Mouse (Mus musculus) adrenal gland, postnatal 14 days (tissue): ENCODE data around the gene Krt5. TPM values are rescaled to one million over a fixed set of nuclear protein-coding genes. Genes with fewer than 3 reads are reported as not detected.
"Not testable (repeated sequence)": the region's sequence is repeated elsewhere in the genome, so short reads cannot be mapped to it uniquely, and the experiment has no call there.

Experiments
- DNase-seq: peaks from one replicate; pipeline ENCODE4 v3.0.0; 2021; ENCODE audit warnings: mixed read lengths
- long read RNA-seq, 2 experiments: library from polyadenylated mRNA; stranded (forward); transcript quantifications; one replicate each; pipeline ENCODE4 v2.0.0; 2021
- total RNA-seq: library from RNA; stranded (reverse); gene quantifications from 2 replicates; pipeline ENCODE4 v1.2.3, GENCODE M21; 2021

Krt5 gene
- total RNA-seq: not detected in 2 replicates
- long read RNA-seq, experiment 1: 0 reads
- long read RNA-seq, experiment 2: 0 reads

DNA sequence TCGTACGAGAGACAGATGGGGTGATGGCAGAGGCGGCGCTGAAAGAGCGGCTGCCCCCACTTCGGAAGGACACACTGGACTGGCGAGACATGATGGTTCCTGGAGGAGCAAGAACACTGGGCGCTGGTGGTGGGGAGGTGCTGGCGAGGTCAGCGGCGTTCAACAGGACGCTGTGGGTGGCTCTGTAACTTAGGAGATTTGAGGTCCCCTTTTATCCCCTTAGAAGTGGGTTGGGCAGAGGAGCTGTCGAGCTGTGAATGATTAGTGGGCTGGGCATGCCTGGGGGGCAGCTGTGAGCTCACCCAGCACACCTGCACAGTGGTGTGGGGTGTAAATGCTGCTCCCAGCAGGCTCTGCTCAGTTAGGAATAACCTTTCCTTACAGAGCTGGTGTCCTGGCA lies at the start of gene Krt5:
Gene Krt5 (minus strand): TSS at position 179 of the 400 bp plus-strand sequence.
- no peak for DNase-seq

DNA sequence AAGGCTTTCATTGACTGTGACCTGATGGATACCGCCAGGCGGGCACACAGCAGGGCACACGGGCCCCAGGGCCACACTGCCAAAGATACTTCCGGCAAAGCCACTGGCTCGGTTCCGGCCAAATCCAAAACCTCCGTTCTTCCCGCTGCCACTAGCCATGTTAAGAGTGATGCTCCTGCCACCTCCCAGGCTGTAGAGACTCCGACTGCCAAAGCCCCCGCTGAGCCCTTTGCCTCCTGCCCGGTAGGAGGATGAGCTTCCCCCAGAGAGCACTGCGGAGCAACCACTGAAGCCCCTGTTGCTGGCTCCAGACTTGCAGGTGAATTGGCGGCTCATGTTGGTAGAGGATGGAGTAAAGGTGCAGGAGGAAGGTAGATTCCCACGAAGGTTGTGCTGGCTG lies 30.0 kb upstream of the Krt5 start, which contains the start of gene Krt71:
Gene Krt71 (minus strand): TSS at position 399 of the 400 bp plus-strand sequence.
- DNase-seq: no peak

DNA sequence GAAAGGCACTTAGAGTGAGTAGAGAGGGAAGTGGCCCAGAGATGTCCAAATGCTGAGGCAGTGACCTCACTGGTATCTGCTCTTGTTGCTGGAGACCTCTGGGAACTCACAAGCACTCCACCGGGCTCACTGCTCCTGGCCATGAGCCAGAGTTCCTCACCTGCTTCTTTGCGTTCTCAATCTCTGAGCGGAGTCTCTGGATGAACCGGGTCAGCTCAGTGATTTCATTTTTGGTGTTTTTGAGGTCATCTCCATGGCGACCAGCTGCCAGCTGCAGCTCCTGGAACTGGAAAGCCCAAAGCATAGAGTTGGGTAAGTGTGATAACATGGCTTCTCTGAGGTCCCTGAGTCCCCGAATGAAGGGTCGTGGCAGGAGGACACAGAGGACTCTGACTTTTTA lies 25.1 kb upstream of the Krt5 start:
- no peak for DNase-seq

- no peak for DNase-seq
Measured at GRCm38 (mm10) chr15:101730653-101731052, 18.0 kb upstream of the Krt5 start.

GRCm38 (mm10) chr15:101724686-101725085 lies 12.0 kb upstream of the Krt5 start:
- DNase-seq: no peak

DNA sequence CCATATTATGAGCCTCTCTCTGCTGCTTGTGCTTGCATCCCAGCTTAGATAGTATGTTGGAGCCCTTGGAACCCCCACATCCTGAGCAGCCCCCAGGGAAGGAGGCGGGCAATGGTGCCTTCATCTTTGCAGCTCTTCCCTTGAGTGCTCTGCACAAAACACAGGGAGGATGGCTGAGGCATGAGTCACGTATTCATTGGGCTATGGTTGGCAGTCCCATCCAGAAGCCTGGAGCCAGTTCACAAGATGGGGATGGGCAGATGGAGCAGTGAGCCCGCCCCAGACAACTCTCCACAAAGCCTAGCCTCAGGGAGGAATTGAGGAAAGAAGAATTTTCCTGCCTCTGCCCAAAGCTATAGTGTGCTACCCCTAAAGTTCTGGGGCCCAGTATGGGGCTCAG lies 3.1 kb upstream of the Krt5 start:
- no peak for DNase-seq

DNA sequence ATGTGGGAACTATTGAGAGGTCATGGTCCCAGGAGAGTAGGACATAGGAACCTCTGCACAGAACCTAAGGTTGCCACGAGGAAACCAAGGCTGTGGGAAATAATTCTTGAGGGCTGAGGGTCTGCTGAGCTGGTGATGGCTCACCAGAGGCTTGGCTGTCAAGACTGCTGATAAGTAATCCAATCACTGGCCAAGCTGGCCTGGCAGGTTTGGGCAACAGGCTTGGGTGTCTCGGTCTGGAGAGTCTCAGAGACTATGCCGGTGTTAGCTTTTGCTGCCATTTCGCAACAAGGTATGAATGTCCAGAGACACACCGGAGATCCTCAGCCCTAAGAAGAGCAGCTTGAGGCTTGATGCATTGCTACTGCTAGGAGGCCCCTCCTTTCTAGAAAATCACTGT lies 1.7 kb upstream of the Krt5 start:
- DNase-seq: no peak

DNA sequence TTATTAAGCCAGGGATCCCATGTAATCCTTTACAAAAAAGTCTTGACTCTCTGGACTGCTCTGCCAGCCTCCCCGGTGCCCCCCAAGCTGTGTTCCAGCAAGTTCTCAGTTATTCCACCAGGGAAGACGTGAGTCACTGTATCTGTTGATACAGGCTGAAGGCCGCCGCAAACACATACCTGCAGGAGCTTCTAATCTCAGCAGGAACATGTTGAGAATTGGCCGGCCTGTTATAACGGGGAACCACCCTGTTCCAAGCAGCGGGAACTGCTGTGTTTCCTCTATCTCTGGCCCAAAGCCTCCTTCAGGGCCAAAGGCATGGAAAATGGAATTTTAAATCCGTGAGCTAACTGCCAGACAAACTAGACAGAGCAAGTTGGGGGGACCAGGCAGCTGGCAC lies 1.0 kb upstream of the Krt5 start:
- DNase-seq: no peak

DNA sequence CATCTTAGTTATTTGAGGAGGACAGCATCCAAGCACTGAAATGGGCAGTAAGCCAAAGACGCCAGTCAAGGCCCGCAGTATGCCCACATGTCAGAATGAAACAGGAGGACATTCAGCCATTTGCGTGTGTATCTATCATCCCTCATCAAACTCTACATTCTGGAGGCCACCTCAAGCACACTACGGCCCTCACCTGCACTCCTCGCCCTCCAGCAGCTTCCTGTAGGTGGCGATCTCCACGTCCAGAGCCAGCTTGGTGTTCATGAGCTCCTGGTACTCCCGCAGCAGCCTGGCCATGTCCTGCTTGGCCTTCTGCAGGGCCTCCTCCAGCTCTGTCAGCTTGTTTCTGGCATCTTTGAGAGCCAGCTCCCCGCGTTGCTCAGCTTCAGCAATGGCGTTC lies 4.0 kb downstream of the Krt5 start:
- DNase-seq: no peak

DNA sequence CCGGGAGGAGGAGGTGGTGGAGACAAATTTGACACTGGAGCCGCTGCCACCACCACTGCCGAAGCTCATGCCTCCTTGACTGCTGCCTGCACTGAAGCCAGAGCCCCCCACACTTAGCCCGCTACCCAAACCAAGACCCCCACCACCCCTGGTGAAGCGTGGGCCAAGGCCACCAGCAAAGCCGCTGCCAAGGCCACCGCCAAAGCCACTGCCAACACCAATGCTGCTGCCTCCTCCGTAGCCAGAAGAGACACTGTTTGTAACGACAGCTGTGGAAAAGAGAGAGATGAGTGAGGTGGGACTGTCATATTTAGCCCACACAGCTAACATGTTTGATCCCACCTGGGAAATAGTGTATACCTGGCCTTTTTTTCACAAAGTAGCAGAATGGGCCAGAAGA lies 5.2 kb downstream of the Krt5 start:
- DNase-seq: no peak

- DNase-seq: no peak
Measured at GRCm38 (mm10) chr15:101704066-101704465, 8.6 kb downstream of the Krt5 start.

GRCm38 (mm10) chr15:101702380-101702779 lies 10.3 kb downstream of the Krt5 start:
- no peak for DNase-seq

DNA sequence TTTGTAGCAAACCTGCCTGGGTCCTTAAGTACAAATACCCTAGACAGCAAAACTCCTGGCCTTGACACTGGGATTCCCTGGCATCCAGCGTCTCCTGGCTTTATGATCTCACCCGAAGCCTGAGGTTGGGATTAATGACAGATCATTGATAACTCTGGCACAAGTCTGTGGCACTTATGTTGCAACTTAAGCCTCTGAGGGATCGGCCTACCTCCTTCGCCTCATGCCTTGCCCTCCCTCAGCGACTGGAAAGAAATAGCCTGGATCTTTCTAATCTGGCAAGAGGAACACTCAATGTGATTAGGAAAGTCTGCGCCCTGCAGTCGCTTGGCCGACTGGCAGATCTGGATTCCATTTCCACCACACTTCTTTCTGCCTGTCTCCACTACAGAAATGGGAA lies 12.8 kb downstream of the Krt5 start:
- no peak for DNase-seq

- no peak for DNase-seq
Measured at GRCm38 (mm10) chr15:101699192-101699591, 13.5 kb downstream of the Krt5 start.

GRCm38 (mm10) chr15:101697326-101698188 lies 15.1 kb downstream of the Krt5 start:
- DNase-seq: no peak

DNA sequence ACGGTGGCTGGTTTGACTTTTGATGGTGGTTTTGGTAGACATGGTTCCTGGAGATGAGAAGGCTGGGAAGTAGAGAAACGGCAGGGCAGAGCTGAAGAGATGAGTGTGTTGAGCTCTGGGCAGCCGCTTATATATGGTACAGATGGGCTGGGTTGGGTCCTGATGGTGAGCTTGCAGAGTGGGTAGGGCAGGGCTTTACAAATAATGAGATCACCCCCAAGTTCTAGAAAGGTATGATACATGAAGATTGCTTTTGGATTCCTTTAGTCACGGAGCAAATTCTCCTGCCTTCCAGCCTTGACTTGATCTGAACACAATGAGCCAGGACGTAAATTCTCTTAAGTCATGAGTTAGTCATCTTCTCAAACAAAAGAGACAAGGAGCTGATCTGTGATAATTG lies 18.5 kb downstream of the Krt5 start, which contains the start of gene Krt6a:
Gene Krt6a (minus strand): TSS at position 101 of the 400 bp plus-strand sequence.
- DNase-seq: no peak

DNA sequence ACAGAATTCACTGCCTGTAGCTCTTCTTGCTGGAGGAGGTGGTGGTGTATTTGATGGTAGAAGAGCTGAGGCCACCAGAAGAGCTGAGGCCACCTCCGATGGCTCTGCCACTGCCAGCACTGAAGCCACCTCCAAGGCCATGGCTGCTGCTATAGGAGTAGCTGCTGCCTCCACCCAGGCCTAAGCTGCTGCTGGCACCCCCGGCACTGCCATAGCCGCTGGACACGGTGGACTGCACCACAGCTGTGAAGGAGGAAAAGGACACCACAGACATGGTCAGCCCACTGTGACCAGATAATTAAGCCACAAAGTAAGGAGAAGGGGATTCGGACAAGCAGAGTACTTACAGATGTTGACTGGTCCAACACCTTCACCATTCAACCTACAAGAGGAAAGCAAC lies 22.2 kb downstream of the Krt5 start:
- DNase-seq: not testable (repeated sequence)

GRCm38 (mm10) chr15:101688161-101688560 lies 24.5 kb downstream of the Krt5 start:
- DNase-seq: no peak

GRCm38 (mm10) chr15:101680187-101680586 lies 32.5 kb downstream of the Krt5 start, which contains the start of gene Krt6b:
Gene Krt6b (minus strand): TSS chr15:101680287.
- no peak for DNase-seq

GRCm38 (mm10) chr15:101675978-101676377 lies 36.7 kb downstream of the Krt5 start:
- DNase-seq: no peak
